Mouse (Mus musculus): Measurements from ENCODE around the gene Cxcl13. TPM values are rescaled to one million over a fixed set of nuclear protein-coding genes. Genes with fewer than 3 reads are reported as not detected.
"Not testable (repeated sequence)": the region's sequence is repeated elsewhere in the genome, so short reads cannot be mapped to it uniquely, and the experiment has no call there.

The Cxcl13 gene
- polyA plus RNA-seq, 1 experiment from 2014 or later = 2.9 TPM

- ATAC-seq (replicated peaks; ENCODE audit: insufficient number of reproducible peaks, low FRiP score, low TSS enrichment, low read depth) (no peak), DNase-seq (ENCODE audit: low spot score) (no peak)
- Histone ChIP-seq H3K27me3 (ENCODE audit: control insufficient read depth, insufficient read depth, low read length) (no peaks in the 10 kb centered on the region), H3K36me3 (replicated peaks; ENCODE audit: control insufficient read depth, insufficient read depth, low read depth, low read length) (no peaks in the 10 kb centered on the region), H3K4me1 (ENCODE audit: control insufficient read depth, insufficient read depth, low read length) (no peaks in the 10 kb centered on the region), H3K9me3 (replicated peaks; ENCODE audit: control insufficient read depth, low read length) (no peaks in the 10 kb centered on the region), H3K4me3 (ENCODE audit: low read depth, low read length) (no peak overlapping the region), H3K27ac (replicated peaks; ENCODE audit: low read depth, low read length) (no peak overlapping the region), H3K9ac (replicated peaks; ENCODE audit: low read length) (no peak overlapping the region), H3K4me2 (ENCODE audit: low read depth, low read length) (no peak overlapping the region)
- 37% methylated on average over 2 of the region's 2 CpGs for WGBS
Measured at GRCm38 (mm10) chr5:95964940-95965339, 8.2 kb downstream of the Cxcl13 start.

- H3K36me3 ChIP-seq (replicated peaks; ENCODE audit: control insufficient read depth, insufficient read depth, low read depth, low read length) = no peaks in the 10 kb centered on the region
- no peaks in the 10 kb centered on the region for H3K9me3 ChIP-seq (replicated peaks; ENCODE audit: control insufficient read depth, low read length)
- no peak for DNase-seq (ENCODE audit: low spot score)
- H3K27ac ChIP-seq (replicated peaks; ENCODE audit: low read depth, low read length) = no peak overlapping the region
- no peak overlapping the region for H3K4me2 ChIP-seq (ENCODE audit: low read depth, low read length)
- WGBS = 48% methylated on average over 2 of the region's 2 CpGs
- H3K4me1 ChIP-seq (ENCODE audit: control insufficient read depth, insufficient read depth, low read length) = no peaks in the 10 kb centered on the region
- no peak overlapping the region for H3K9ac ChIP-seq (replicated peaks; ENCODE audit: low read length)
- H3K27me3 ChIP-seq (ENCODE audit: control insufficient read depth, insufficient read depth, low read length) = no peaks in the 10 kb centered on the region
- H3K4me3 ChIP-seq (ENCODE audit: low read depth, low read length) = no peak overlapping the region
- no peak for ATAC-seq (replicated peaks; ENCODE audit: insufficient number of reproducible peaks, low FRiP score, low TSS enrichment, low read depth)
Measured at GRCm38 (mm10) chr5:95966621-95967020, 9.9 kb downstream of the Cxcl13 start.

- 37% methylated on average over 6 of the region's 6 CpGs for WGBS
- no peak overlapping the region for H3K9ac ChIP-seq (replicated peaks; ENCODE audit: low read length)
- DNase-seq (ENCODE audit: low spot score) (peak; percentile 83), ATAC-seq (replicated peaks; ENCODE audit: insufficient number of reproducible peaks, low FRiP score, low TSS enrichment, low read depth) (no peak)
- H3K4me3 ChIP-seq (ENCODE audit: low read depth, low read length) = no peak overlapping the region
- H3K36me3 ChIP-seq (replicated peaks; ENCODE audit: control insufficient read depth, insufficient read depth, low read depth, low read length) = no peaks in the 10 kb centered on the region
- H3K27me3 ChIP-seq (ENCODE audit: control insufficient read depth, insufficient read depth, low read length) = no peaks in the 10 kb centered on the region
- H3K4me2 ChIP-seq (ENCODE audit: low read depth, low read length) = no peak overlapping the region
- no peaks in the 10 kb centered on the region for H3K4me1 ChIP-seq (ENCODE audit: control insufficient read depth, insufficient read depth, low read length)
- no peak overlapping the region for H3K27ac ChIP-seq (replicated peaks; ENCODE audit: low read depth, low read length)
- no peaks in the 10 kb centered on the region for H3K9me3 ChIP-seq (replicated peaks; ENCODE audit: control insufficient read depth, low read length)
Measured at GRCm38 (mm10) chr5:95970845-95971244, 14.1 kb downstream of the Cxcl13 start.

- DNase-seq (ENCODE audit: low spot score) = no peak
- Histone ChIP-seq H3K4me1 (ENCODE audit: control insufficient read depth, insufficient read depth, low read length) (no peaks in the 10 kb centered on the region), H3K4me3 (ENCODE audit: low read depth, low read length) (no peak overlapping the region), H3K36me3 (replicated peaks; ENCODE audit: control insufficient read depth, insufficient read depth, low read depth, low read length) (no peaks in the 10 kb centered on the region), H3K4me2 (ENCODE audit: low read depth, low read length) (no peak overlapping the region), H3K9ac (replicated peaks; ENCODE audit: low read length) (no peak overlapping the region), H3K27ac (replicated peaks; ENCODE audit: low read depth, low read length) (no peak overlapping the region), H3K9me3 (replicated peaks; ENCODE audit: control insufficient read depth, low read length) (no peaks in the 10 kb centered on the region), H3K27me3 (ENCODE audit: control insufficient read depth, insufficient read depth, low read length) (no peaks in the 10 kb centered on the region)
- ATAC-seq (replicated peaks; ENCODE audit: insufficient number of reproducible peaks, low FRiP score, low TSS enrichment, low read depth) = no peak
- WGBS = 80% methylated on average over 3 of the region's 3 CpGs
Measured at GRCm38 (mm10) chr5:95972208-95972607, 15.5 kb downstream of the Cxcl13 start.

- 17% methylated on average over 34 of the region's 34 CpGs for WGBS
- not testable (repeated sequence) for H3K9ac ChIP-seq (replicated peaks; ENCODE audit: low read length); H3K9me3 ChIP-seq (replicated peaks; ENCODE audit: control insufficient read depth, low read length); H3K27me3 ChIP-seq (ENCODE audit: control insufficient read depth, insufficient read depth, low read length); ATAC-seq (replicated peaks; ENCODE audit: insufficient number of reproducible peaks, low FRiP score, low TSS enrichment, low read depth); H3K36me3 ChIP-seq (replicated peaks; ENCODE audit: control insufficient read depth, insufficient read depth, low read depth, low read length); H3K27ac ChIP-seq (replicated peaks; ENCODE audit: low read depth, low read length); DNase-seq (ENCODE audit: low spot score); H3K4me3 ChIP-seq (ENCODE audit: low read depth, low read length); H3K4me1 ChIP-seq (ENCODE audit: control insufficient read depth, insufficient read depth, low read length)
- H3K4me2 ChIP-seq (ENCODE audit: low read depth, low read length) = peak overlapping the region; percentile 29; the same call in 1 of the 2 replicates
Measured at GRCm38 (mm10) chr5:95973806-95974205, 17.1 kb downstream of the Cxcl13 start.

- ATAC-seq (replicated peaks; ENCODE audit: insufficient number of reproducible peaks, low FRiP score, low TSS enrichment, low read depth) (no peak), DNase-seq (ENCODE audit: low spot score) (no peak)
- Histone ChIP-seq H3K9ac (replicated peaks; ENCODE audit: low read length) (no peak overlapping the region), H3K4me3 (ENCODE audit: low read depth, low read length) (no peak overlapping the region), H3K27ac (replicated peaks; ENCODE audit: low read depth, low read length) (no peak overlapping the region), H3K4me1 (ENCODE audit: control insufficient read depth, insufficient read depth, low read length) (no peaks in the 10 kb centered on the region), H3K4me2 (ENCODE audit: low read depth, low read length) (no peak overlapping the region), H3K27me3 (ENCODE audit: control insufficient read depth, insufficient read depth, low read length) (no peaks in the 10 kb centered on the region), H3K9me3 (replicated peaks; ENCODE audit: control insufficient read depth, low read length) (no peaks in the 10 kb centered on the region), H3K36me3 (replicated peaks; ENCODE audit: control insufficient read depth, insufficient read depth, low read depth, low read length) (no peaks in the 10 kb centered on the region)
- WGBS = 68% methylated on average over 1 of the region's 1 CpGs
Measured at GRCm38 (mm10) chr5:95976299-95976698, 19.5 kb downstream of the Cxcl13 start.

GRCm38 (mm10) chr5:95983797-95984486 lies 27.2 kb downstream of the Cxcl13 start:
- 28% methylated on average over 5 of the region's 5 CpGs for WGBS
- no peak overlapping the region for H3K4me3 ChIP-seq (ENCODE audit: low read depth, low read length)
- H3K36me3 ChIP-seq (replicated peaks; ENCODE audit: control insufficient read depth, insufficient read depth, low read depth, low read length) = no peaks in the 10 kb centered on the region
- ATAC-seq (replicated peaks; ENCODE audit: insufficient number of reproducible peaks, low FRiP score, low TSS enrichment, low read depth) (no peak), DNase-seq (ENCODE audit: low spot score) (no peak)
- no peaks in the 10 kb centered on the region for H3K4me1 ChIP-seq (ENCODE audit: control insufficient read depth, insufficient read depth, low read length)
- H3K9ac ChIP-seq (replicated peaks; ENCODE audit: low read length) = no peak overlapping the region
- H3K4me2 ChIP-seq (ENCODE audit: low read depth, low read length) = no peak overlapping the region
- no peak overlapping the region for H3K27ac ChIP-seq (replicated peaks; ENCODE audit: low read depth, low read length)
- no peaks in the 10 kb centered on the region for H3K27me3 ChIP-seq (ENCODE audit: control insufficient read depth, insufficient read depth, low read length)
- H3K9me3 ChIP-seq (replicated peaks; ENCODE audit: control insufficient read depth, low read length) = no peaks in the 10 kb centered on the region

GRCm38 (mm10) chr5:95991339-95992292 lies 34.9 kb downstream of the Cxcl13 start:
- no peak overlapping the region for H3K4me2 ChIP-seq (ENCODE audit: low read depth, low read length)
- H3K9ac ChIP-seq (replicated peaks; ENCODE audit: low read length) = no peak overlapping the region
- H3K27me3 ChIP-seq (ENCODE audit: control insufficient read depth, insufficient read depth, low read length) = no peaks in the 10 kb centered on the region
- no peak overlapping the region for H3K27ac ChIP-seq (replicated peaks; ENCODE audit: low read depth, low read length)
- H3K36me3 ChIP-seq (replicated peaks; ENCODE audit: control insufficient read depth, insufficient read depth, low read depth, low read length) = no peaks in the 10 kb centered on the region
- DNase-seq (ENCODE audit: low spot score) (peak; percentile 12), ATAC-seq (replicated peaks; ENCODE audit: insufficient number of reproducible peaks, low FRiP score, low TSS enrichment, low read depth) (peak; percentile 48; the same call in 1 of the 2 replicates)
- WGBS = 12% methylated on average over 12 of the region's 12 CpGs
- H3K4me1 ChIP-seq (ENCODE audit: control insufficient read depth, insufficient read depth, low read length) = no peaks in the 10 kb centered on the region
- H3K4me3 ChIP-seq (ENCODE audit: low read depth, low read length) = no peak overlapping the region
- H3K9me3 ChIP-seq (replicated peaks; ENCODE audit: control insufficient read depth, low read length) = no peaks in the 10 kb centered on the region
